Mouse (Mus musculus): Measurements from ENCODE around the gene Sohlh2.

Gene Sohlh2

DNA sequence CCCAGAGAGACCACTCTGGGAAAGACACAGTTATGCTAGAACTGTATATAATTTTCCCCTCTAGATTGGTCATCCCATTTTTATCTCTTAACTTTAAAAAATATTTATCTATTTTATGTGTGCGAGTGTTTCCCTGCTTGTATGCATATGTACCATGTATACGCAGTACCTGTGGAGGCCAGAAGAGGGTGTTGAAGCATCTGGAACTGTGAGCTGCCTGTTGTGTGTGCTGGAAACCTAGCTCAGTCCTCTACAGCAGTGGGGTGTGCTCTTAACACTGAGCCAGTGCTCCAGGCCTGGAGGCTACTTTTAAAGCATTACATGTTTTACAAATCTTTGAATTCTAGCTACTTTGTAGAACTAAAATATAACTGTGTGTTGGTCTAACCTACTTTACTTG, 24.6 kb downstream of the Sohlh2 start:
- DNase-seq (ENCODE audit: low read depth, low spot score): no peak

DNA sequence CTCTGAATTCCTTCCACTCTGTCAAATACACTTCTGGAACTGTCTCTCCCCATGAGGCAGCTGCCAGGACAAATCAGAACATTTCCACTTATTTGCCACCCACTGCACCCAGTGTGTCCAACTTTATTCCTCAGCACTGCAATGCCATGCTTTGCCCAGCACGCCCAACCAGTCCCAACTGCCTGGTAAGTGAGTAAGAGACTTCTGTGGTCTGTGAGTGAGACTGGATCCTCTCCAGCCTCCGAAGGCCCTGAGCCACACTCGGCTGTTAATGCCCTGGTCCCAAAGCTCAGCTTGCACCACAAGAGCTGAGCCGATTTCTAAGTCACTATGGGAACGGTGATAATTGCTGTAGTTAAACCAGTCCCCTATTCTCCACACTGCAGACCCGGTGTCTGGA, 25.8 kb downstream of the Sohlh2 start:
- DNase-seq (ENCODE audit: low read depth, low spot score): no peak

DNA sequence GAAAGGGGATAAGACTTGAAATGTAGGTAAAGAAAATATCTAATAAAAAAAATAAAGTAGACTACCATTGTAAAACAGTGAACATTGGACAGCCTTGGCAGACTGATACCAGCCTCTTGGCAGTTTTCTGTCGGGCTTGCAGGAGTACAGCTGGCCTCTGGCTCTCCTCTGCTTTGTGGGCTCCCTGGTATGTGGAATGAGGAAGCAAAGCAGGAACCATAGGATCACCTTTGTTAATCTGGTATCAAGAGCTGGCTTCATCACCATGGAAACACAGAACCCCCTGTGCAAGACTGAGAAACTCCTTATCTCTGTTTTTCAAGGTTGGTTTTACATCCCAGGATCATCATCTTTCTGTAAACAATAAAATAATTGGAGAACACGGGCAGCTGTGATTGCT, 30.4 kb downstream of the Sohlh2 start:
- DNase-seq (ENCODE audit: low read depth, low spot score): no peak

DNA sequence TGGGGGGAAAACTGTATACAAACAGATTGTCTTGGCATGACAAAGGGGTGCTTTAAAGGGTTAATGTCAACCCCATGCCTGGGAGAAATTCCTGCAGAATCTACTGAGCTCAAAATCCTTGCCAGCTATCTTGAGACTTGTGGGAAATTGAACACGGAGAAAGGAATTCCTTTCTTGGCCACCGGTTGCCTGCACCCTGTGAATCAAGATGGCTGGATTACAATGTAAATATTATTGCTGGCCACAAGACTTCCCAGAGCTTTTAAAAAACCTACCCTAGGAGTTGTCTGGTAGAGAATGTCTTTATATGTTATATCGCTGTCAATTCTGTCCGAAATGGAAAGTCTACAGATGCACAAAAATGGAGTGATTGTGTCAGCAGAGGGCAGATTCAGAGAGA, 32.0 kb downstream of the Sohlh2 start:
- DNase-seq (ENCODE audit: low read depth, low spot score): no peak

DNA sequence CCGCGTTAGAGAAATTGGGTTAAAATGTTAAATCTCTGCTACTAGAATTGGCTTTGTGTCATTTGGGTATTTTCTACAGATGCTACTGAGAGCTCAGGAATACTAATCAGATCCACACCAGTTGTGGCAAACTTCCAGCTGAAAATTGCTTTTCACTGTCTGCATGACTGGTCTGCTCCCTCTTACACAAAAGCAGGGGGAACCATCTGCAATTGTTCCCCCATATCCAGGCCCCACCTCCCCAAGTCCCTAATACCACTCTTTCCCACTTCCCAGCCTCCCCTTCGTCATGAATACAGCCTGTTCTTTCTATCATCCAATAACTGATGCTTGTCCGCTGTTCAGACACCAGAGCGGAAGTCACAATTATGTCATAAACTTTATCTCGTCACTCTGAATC, 32.6 kb downstream of the Sohlh2 start:
- DNase-seq (ENCODE audit: low read depth, low spot score): no peak

DNA sequence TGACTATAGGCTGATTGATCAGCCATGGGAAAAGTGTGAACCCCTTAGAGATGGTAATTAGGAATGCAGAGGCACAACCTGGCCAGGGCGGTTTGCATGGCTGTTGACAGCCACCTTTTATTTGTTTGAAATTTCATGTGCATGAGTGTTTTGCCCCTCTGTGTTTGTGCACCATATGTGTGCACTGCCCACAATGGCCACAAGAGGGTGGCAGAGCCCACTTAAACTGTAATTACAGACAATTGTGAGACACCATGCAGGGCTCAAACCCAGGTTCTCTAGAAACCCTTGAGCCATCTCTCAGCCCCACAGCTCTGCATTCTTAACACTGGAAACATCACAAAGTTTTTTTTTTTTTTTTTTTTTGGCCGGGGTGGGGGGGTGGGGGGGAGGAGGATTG, 40.7 kb downstream of the Sohlh2 start:
- no peak for DNase-seq (ENCODE audit: low read depth, low spot score)

DNA sequence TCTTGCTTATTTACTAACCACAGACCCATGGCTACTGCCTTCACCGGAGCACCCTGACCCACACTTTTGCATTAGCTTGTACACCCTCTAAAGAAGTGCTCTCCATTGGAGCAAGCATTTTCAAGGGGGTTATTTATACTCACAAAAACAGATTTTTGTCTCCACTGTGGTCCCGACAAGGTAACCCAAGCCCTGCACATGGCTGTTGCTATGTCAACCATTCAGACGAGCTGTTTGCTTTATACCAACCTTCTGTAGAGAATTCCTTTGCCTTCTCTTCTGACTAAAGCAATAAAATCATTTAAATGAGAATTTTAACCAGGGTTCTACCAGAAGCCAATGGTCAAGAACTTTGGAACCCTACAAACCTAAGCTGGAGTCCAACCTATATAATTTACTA, 42.0 kb downstream of the Sohlh2 start:
- no peak for DNase-seq (ENCODE audit: low read depth, low spot score)

DNA sequence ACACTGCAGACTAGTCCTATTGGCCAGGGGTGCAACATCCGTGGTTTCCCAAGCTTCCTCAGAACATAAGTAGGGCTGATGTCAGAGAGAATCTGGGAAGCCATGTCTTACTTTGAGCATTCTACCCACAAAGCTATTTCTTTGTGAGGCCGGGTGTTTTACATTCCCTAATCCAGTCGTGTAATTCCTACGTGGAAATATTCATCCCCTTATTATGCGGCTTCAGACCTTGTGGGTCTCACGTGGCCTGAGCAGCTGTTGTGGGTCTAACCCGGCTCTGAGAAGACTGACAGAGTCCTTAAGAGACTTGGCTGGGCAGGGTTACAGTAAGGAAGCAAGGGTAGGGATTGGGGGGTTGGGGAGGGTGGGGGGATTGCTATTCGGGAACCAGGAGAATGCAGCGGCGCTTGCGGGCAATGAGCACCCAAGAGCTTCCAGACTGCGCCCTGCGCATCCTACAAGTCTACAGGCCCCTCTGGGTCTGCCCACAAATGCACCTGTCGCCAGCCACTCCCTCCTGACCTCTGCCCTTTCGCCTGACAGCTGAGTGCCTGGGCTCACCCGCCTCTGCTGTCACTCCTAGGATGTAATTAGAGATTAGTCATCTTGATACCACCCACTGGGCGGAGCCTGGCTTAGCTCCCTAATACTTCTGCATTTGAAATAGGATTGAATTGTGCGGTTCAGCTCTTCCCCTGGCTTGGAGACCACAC, 44.8 kb downstream of the Sohlh2 start:
- DNase-seq (ENCODE audit: low read depth, low spot score): peak; percentile 45

DNA sequence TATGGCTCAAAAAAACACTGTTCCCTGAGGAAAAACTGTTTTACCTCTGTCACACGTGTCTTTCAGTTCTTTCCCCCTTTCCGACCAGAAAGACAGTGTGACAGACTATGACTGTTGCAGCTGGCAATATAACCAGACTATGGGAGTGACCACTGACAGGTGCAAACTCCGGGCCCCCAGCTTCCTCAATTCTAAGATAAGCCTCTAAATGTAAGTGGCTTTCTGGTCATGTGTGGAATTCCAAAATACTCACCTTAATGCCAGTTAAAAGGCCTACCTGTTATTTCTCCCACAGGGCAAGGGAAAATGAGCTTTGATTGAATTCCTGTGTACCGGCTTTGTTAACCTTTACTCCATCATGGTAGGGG, 45.4 kb downstream of the Sohlh2 start:
- DNase-seq (ENCODE audit: low read depth, low spot score): no peak

DNA sequence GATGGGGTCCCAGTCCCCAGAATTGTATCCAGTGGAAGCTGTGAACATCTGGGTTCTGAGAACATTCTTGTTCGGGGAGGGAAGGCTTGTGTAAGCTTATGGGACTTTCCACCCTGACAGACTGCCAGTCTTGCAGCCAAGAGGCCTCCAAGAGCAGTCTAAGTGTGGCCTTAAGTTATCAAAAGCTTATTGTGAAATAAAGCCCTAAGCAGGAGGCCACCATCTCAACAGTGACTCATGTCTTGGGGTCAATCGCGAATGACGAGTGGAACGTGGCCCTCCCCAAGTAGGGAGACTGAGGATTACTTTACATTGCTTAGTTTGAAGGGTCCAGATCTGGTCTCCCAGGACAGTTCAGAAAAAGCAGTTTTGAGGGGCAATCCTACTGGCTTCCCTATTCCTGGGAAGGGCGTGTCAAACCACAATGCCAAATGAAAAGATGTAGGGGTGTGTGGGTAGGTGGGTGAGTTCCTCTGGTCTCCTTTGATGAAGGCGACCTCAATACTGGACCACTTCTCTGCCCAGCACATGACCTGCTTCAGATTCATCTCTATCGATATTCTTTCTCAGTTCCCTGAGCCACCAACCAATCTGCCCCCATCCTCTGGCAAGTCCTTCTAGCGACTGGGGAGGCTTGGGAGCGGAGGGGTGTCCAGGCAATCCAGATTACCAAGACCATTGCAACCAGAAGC, 60.0 kb downstream of the Sohlh2 start, which contains the start of gene Dclk1:
Gene Dclk1 (plus strand): TSS at position 635 of the 692 bp plus-strand sequence.
- DNase-seq (ENCODE audit: low read depth, low spot score): peak; percentile 75

DNA sequence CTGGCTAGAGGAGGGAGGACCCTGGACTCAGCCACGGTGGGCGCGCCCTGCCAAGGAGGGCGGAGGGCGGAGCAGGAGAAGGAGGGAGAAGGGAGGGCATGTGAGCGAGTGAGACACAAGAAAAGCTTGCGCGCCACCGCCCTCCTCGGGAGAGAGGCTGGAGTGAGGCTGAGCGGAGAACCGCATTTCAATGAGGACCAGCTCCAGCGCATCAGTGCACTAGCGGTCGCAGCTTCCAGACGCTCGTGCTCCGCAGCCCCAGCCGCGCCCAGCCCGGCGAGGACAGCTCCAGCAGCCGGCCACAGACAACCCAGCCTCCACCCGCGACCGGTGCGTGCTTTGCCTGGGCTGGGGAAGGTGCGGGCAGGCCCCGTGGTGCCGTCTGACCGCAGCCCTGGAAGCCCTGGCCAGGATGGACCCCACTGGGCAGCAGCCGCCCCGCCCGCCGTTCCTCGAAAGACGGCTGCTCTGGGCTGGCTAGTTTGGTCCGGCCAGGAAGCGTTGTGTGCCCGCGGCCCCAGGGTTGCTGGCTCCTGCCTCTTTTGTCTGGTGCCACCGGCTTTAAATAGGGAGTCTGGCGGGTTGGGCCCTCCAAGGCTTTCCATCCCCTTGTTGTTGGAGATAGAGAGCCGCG, 60.7 kb downstream of the Sohlh2 start:
- DNase-seq (ENCODE audit: low read depth, low spot score): peak; percentile 75

DNA sequence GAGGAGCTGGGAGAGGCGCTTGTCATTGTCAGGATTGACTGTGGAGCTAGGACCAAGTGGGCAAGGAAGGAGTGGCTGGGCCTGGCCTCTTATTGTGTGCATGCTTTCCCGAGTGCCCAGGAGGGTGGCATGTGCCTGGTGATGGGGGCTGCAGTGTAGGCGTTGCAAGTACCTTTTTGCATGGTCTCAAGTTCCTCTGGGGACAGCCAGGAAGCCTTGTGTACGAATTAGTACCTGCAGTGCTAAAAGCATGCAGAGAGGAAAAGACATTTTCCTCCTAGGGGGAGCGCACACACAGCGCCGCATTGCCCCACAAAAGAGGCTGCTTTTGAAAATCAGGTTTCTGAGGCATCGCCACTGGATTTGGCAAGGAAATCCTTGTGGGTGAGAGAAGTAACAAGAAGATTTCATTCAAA, 61.2 kb downstream of the Sohlh2 start:
- no peak for DNase-seq (ENCODE audit: low read depth, low spot score)

DNA sequence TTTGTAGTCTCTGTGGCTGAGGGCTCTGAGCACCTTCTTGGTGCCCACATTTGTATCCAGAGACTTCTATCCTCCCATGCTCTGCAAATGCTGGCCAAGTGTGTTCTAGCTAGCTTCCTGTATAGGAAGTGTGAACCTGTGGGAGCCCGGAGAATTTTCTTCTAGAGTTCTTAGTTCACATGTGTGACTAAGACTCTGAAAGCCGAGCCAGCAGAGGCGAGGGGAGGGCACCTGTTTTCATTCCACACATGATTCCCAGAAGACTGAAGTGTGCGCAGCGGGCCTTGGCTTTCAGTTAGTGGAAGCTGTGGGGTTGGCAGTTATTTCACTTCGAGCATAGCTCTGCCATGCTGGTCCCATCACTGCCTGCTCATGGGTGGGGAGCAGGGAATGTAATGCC, 62.3 kb downstream of the Sohlh2 start:
- no peak for DNase-seq (ENCODE audit: low read depth, low spot score)

DNA sequence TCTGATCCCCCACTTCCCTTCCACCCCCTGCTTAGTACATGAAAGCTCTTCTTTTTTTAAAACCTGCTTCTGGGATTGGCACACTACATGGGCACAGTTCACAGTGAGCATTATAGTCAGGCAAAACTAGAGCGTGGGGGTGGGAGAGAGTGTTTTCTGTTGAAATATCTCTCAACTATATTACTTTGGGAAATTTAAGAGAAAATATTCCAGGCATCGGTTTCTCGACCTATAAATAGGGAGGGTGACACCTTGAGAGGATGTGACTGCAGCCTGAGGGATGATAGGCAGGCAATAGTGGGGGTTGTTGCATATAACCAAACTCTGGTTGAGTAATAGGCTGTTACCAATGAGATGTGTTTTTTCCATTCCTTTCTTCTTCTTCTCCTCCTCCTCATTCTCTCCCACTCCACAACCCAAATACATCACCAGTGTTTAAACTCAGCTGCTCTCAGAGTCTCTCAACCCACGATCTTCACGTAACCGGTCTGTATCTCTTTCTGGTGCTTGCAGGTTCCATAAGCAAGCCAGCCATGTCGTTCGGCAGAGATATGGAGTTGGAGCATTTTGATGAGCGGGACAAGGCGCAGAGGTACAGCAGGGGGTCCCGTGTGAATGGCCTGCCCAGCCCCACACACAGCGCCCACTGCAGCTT, 64.9 kb downstream of the Sohlh2 start:
- no peak for DNase-seq (ENCODE audit: low read depth, low spot score)

DNA sequence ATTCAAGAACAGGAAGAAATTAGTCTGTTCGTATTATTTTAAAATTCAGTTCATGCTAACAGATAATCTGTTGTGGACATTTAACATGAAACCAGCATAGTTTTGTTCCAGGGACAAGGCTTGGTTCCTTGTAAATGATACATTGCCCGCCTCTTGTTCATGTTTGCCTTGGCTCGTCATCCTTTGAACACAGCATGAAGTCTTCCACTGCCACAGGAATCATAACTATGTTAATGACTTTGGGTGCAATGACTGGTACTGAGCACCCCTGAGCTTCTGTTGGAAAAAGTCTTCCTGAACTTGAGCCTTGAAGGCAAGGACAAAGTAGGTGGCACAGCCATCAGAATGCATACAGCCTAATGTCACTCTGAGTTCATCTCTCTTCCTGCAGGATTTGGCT, 66.2 kb downstream of the Sohlh2 start:
- no peak for DNase-seq (ENCODE audit: low read depth, low spot score)

DNA sequence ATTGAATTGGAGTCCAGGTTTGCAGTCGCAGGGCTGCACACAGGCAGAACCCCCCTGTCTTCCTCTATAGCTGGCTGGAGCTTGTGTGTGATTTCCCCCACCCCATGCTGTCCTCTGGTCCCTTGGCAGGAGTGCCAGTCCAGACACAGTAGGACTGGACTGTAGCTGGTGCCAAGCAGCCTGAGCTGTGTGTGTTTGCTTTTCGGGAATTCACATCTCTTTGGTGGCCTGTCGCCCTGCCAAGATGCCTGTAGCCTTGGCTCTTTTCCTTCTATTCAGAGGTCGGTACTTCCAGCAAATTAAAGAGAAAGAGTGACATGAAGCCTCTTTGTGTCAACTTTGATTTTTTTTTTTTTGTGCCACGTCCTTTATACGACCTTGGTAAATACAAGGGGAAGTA, 66.7 kb downstream of the Sohlh2 start:
- no peak for DNase-seq (ENCODE audit: low read depth, low spot score)

DNA sequence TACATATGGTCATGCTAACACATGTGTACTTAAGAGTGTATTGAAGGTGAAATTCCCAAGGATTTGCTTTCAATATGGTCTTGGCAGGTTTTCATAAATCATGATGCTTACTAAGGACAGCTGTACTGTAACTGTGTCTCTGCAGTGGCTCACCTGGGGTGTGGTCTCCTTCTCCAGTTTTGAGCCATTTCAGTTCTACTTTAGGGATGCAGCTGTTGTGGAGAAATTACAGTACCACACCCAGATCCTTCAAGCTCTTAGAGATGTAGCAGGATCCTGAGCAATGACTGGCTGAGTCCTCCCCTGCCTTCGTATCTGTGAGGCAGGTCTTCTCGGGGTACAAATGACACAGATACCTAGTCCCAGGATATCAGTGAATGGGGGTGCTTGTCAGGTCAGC, 68.8 kb downstream of the Sohlh2 start:
- no peak for DNase-seq (ENCODE audit: low read depth, low spot score)
